Mouse (Mus musculus) CD8-positive naive resting alpha-beta T cell, adult 2 months (primary cell): Measurements from ENCODE around the gene Serp2.
A peak's percentile ranks its signal among the peaks of the same experiment; 100 is the strongest.

Source experiments
- DNase-seq, 2 experiments: peaks; one replicate each; pipeline ENCODE4 v3.0.0; 2022; ENCODE audit warnings: low read depth in 2 of 2, low spot score in 2 of 2

Gene Serp2

DNA sequence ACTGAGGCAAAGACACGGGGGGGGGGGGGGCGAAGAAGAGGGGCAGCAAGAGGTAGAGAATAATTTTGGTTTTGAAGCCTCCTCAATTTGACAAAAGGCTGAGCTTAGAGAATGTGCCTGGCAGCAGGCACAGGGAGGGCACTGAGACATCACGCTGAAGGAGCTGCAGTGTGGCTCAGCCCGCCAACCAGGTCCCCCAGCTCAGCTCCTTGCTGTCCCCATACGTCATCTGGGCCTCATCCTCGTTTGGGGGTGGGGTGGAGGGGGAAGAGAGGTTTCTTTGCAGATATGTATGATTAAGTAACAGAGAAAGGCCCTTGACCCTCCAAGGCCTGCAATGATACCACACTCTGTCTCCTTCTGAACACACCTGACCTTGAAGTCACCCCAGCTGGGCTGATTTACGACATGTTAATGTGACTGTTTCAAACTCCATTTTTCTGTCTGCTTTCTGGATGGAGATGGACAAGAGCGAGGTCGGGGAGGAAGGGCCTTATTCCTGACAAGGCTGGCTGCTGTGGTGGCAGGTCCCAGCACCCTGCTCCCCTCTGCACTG, 28.9 kb downstream of the Serp2 start:
- no peak for DNase-seq

DNA sequence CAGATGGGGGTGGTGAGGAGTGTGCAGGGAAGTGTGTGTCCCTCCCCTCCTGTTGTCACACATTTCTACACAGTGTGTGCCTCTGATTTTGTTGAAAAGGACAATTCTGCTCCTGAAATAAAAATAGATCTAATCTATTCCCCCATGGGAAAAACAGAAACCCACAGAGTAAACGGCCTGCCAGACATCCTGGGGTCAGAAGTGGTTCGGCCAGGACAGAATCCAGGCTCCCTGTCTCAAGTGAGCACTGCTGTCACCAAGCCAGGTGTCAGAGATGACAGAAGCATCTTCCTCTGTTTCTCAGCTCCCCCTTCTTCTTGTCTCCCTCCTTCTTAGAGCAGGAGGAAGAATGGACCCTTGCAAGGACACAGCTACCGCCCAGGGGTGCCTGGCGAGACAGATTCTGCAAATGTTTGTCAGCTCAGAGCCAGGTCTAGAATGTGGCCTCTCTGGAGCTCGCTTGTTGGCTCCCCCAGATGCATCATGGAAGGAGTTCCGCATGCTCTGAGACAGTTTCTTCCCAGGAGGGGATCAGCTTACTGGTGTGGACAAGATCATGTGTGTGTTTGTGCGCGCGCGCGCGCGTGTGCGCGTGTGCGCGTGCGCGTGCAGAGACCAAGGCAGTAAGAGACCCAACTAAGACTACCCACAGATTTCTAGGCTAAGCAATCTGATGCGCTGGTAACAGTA, 29.5 kb downstream of the Serp2 start:
- DNase-seq: no peak

DNA sequence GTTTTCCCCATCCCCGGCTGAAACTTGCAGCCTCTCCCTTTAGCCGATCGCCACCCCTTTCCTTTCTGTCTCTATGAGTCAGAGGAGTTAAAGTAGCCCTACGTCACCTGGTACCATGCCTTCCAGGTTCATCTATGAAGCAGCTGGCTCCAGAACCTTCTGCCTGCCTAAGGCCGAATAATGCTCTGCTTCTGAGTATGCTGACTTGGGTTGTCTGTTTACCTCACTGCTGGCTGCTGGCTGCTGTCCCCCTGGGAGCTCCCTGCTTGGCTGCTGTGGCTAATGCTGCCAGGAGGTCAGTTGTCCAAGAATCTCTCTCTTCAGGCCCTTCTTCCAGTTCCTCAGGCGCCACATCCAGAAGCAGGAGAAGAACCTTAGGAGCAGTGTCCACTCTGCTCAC, 30.2 kb downstream of the Serp2 start:
- no peak for DNase-seq

DNA sequence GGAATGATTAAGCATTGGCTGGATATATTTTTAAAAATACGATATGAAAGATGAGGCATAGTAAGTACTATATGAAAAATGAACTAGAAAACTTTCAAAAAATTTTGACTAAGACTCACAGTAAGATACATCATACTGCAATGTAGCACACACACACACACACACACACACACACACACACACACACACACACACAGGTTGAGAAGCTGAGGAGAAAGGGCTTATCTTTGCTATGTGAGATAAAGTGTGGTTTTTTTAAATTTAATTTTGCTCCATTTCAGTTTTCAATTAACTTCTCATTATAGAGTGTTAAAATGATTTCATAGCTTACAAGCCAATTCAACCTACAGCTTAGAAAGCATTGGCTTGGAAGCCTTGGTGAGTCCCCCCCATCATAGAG, 33.3 kb downstream of the Serp2 start:
- DNase-seq: no peak

DNA sequence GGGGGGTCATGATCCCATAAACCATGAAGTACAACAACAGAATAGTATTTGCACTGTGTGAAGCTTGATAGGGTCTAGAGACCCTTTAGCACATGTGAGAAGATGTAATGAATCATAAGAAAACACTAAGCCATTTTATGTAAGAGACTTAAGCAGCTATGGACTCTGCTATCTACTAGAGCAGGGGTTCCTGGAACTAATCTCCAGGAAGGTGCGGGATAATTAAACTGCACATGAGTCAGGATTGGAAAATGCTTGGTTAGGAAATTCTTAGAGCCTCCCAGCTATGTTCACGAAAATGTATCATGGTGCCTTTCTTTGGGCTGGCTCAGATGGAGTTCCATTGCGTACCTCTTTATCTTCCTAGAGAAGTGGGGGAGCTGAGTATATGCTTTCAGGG, 35.4 kb downstream of the Serp2 start:
- no peak for DNase-seq

DNA sequence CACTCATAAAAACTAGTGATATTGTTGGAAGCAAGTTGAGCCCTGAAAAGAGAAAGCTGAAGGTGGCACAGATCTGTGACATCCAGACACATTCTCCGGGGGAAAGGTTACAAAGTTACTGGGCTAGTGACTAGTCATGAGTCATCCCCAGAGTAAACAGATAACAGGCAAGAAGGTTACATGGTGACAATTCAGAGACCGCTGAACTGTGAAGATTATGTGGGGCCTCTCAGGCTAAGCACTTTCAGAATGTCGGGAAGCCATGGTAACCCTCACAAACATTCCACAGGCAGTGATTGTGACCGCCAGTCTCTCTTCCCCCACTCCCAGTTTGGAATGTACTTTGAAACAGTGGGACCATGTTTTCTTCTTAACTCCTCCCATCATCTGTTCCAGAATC, 36.1 kb downstream of the Serp2 start:
- DNase-seq: no peak

DNA sequence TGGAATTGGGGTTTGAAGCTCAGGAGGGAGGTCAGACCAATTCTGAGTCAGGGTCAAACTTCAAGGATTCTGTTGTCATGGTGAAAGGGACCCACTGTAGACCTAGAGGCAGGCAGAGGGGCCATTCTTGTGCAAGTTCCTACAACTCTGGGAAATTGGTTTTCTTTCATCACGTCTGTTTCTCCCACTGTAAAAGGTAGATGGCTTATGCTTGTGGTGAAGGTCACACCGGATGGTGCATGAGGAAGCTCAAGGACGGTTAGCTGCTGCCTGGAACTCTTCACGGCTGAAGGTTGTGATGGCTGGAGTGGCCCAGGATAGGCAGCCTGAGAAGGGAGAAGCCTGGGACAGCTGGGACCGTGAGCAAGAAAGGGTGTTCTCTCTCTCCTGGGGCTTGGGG, 38.5 kb downstream of the Serp2 start:
- DNase-seq: no peak

DNA sequence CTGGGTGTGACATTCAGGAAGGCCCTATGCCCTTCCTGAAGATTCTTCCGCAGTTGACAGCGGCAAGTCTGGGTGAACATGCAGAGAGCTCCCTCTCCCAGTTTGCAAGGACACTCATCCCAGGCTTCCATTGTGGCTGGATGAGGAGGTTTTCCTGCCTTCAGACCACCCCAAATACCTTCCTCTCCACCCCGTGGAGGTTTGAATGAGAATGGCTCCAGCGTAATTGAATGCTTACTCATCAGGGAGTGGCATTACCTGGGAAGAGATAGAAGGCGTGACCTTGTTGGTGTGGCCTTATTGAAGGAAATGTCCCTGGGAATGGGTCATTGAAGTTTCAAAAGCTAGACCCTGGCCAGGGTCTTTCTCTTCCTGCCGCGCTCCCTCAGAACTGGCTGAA, 41.1 kb downstream of the Serp2 start:
- DNase-seq: no peak

DNA sequence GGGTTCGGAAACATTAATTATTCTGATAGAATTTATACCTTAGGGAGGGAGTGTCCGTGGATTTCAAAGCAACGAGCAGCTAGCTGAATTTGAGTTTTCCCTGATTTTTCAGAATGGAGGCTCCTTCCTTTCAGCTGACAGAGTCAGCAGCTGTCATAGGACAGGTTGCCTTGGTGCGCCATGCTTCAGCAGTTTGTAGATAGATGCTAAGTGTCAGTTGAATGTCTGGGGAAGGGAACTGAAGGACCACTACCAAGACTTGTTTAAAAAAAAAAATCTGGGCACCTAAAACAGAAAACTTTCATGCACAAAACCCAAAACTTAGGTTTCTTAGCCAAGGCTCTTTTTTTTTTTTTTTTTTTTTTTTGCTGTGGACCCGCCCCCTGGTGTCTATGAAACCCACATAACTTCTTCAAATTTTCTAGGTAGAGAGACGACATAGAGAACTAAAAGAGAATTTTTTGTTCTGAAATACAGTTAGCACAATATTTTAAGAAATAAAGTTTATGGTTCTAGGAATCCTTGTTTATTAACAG, 42.6 kb downstream of the Serp2 start:
- no peak for DNase-seq

DNA sequence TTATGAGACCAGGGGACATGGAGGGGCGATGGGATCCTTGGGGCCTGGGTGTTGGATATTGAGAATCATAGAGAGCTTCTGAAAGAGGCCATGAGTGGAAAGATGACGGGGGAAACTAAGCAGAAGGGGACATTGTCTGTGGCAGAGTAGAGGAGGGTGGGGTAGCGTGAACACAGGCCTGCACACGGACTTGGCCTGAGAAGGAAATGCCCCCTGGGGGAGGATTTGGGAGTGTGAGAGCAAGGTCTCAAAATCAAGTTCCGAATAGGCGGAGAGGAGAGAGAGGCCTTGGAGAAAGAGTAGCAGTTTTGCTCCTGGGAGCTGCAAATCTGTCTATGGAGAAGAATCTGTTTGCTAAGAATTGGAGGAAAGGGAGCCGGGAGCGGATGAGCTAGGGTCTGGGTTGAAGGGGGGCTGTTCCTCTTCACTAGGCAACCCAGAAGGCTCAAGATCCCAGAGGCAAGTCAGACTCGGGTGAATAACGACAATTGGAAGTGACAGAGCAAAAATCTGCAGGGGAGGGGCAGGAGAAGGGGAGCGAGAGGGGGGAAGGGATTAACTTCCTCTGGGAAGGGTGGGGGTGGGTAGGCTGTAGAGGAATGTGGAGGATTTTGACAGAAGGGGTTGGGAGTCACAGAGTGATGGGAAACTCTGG, 43.2 kb downstream of the Serp2 start:
- DNase-seq: no peak

DNA sequence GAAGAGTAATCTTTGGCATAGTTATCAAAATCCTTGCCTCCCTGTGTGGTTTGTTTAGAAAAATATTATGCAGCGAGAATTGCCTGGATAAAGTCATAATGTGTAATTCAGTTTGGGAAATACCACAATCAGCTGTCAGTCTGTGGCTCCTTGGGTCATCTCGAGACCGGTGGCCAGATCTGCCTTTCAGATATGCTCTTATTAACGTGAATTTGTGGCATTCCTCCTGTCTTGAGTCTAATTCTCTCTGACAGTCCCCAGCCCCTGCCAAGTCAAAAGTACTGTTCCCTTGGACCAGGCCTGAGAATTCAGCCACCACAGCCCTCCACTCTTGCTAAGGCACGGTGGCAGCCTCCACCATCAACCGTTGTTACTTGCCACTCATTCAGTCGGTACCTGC, 44.7 kb downstream of the Serp2 start:
- DNase-seq: no peak

DNA sequence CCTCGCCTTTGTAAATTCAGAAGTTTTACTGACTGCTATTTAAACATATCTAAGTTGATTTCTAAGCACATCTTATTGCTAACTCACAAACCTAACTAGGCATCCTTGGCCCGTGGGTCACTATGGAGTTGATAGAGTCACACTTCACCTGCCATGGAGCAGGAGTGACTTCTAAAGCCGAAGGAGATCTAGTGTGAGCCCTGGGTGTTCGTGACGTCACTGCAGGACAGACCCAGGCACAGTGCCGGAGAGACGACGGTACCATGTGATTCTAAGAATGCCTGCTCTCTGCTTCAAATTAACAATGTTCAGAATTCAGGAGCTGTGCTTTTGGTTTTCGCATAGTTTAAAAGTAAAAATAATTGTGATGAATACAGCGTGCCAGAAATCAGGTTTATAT, 48.0 kb downstream of the Serp2 start:
- DNase-seq: no peak

DNA sequence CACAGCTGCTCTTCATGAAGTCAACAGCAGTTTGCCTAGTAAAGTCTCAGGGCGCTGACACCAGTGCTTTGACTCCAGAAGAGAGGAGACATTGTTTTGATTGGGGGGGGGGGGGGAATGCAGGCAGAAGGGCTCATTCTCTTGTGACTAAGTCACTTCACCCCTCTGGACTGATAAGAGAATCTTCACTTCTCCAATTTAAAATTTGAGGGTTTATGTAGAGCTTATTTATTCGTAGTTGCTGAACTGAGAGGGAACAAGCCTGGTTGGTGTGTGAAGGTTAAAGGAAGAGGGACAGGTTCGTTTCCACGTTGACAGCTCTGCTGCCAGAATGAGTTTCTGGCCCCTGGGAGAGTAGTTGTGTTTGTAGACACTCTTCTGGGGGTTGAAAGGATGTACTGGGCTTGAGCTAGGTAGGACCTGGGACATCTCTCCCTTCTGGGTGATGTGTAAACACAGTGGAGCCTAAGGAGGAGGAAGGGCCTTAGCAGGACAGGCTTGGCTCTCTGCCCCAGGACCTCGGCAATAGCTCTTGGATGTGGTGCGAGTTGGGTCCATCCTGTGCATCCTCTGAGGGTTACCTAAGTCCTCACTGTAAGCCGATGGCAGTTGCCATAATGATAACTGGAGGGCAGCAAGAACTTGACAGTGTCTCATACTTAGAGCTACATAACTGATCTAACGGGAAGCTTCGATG, 48.7 kb downstream of the Serp2 start:
- DNase-seq: no peak

DNA sequence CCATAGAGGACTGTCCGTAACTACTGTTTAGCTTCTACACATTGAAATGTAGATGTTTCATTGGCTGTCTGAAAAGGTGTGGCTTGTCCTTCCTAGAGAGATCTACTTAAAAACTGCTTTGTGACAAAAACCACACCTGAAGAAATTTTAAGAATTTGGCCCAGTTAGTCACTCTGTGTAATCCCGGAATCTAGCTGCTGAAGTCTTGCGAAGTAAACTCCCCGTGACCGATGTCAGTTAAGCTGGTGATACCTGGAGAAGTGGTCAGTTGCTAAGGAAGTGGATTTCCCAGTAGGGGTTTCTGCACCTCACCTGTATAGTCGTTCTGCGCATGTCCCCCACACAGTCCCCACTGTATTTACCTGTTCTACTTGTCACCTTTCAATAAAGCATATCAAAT, 49.3 kb downstream of the Serp2 start:
- DNase-seq: no peak

DNA sequence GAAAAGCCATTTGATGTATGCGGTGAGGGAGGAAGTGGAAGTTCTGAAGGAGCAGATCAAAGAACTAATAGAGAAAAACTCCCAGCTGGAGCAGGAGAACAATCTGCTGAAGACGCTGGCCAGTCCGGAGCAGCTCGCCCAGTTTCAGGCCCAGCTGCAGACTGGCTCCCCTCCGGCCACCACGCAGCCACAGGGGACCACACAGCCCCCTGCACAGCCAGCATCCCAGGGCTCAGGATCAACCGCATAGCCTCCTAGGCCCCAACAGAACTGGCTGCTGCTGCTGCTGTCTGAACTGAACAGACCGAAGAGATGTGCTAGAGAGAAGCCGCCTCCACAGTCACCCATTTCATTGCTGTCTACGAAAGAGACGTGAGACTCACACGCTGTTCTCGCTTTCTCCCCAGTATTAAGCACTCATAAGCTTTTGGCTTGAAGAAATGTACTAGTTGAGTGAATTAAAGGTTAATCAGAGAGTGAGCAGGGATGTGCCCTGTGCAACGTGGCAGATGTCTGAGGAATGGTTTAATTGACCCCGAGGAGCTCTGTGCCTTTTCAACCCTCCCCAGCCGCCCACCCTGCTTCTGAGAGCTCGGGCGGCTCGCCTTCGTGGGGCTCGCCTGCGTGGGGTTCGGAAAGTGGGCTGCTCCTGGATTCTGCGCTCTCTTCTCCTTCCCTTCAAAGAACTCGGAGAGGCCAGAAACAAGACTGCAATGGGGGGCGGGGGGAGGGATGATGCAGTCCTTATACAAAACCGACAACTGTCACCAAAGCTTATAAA, 50.1 kb downstream of the Serp2 start:
- DNase-seq: no peak

DNA sequence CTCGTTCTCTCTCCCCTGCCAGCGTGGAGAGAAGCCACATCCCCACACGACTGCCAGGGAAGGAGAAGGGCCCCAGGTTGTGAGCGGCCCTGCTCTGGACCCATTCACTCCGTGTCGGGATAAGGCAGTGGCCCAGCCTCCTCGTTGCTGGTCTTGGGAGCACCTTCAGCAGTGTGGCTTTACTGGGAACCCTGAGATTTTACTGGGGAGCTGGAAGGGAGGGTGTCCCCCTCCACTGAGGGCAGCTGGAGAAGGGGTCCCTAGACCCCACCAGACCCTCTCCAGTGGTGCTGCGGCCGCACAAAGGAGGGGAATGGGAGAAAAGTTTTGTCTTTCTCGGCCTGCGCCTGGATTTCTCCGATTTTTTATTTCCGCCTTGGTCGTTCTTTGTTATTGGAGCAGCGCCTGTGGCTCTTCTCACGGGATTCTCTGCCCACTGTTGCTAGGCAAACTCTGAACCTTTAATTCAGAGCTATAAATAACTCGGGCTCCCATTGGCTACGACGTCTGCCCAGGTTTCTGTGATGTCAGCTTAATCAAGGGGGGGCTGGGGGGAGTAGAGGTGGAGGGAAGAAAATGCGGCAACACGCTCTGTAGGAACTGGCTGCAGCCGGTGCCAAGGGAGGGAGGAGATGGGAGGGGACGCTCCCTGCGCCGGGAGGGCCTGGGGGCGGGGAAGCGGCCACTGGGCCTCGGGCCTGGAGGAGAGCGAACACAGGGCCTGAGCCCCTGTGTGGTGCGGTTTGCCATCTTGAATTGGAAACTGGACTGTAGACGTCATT, 51.1 kb downstream of the Serp2 start:
- peak in 1 of 2 experiments; percentile 5 for DNase-seq

DNA sequence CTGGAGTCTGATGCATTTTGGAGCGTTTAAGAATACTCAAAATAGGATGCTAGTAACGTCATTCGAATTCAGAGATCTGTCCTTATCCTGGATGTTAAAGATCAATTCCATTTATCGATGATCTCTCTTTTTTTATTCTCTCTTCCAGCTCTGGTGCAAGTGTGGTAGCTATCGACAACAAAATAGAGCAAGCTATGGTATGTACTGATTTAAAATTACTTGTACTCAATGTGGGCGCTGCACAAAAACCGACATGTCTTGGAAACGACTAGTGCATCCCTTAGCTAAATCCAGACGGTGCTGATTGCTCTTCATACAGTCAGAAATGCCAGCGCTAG, 51.6 kb downstream of the Serp2 start:
- DNase-seq: no peak

DNA sequence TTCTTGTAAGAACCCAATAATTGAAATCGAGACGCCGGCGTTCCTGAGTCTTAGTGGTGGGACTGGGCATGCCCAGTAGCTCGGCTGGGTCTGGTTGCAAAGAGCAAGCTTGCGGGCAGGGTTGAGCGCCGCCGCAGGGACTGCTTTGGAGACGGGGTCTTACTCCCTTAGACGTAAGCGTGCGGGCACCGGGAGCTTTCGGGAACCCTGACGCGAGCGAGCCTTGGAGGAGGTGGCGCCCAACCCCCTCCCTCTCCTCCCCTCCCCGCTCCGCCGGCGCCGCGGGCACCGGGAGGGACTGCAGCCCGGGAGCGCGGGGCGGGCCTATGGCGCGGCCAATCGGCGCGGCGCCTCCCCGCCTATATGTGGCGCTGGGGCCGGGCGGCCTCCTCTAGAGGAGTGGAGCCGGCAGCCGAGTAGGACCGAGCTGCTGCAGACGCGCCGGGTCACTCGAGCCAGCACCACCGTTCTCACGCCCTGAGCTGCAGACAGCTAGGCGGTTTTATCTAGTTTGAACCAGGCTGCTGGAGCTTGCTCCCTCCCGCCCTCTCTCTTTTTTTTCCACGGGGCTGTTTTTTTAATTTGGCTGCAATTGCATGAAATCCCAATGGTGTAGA, 52.5 kb downstream of the Serp2 start:
- DNase-seq: peak; percentile 66 to 67

DNA sequence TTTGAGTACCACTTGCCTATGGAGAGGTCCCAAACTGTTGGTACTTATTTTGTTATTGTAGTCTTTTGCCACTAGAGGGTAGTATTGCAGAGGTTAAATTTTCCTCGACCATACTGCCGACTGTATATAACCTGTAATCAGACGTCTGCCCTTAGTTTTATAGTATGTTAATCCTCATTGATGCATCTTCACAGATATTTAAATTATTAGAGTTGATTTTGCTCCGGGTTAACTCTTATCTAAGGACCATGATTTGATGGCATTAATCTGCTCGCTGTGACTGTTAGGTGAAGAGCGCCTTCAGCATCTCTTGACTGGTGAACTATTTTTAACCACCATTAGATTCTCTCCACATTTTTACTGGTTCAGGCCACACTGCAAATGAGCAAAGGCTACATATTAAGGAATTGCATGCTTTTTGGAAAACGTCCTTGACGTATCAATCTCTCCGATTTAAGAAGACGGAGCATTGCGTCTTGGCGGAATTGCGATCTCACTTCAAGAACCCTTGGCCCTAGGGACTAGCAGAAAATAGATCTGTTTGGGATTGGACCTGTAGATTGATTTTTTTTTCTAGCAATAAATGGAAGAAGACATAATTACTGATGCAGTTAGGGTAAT, 53.3 kb downstream of the Serp2 start:
- DNase-seq: peak in 1 of 2 experiments; percentile 33

DNA sequence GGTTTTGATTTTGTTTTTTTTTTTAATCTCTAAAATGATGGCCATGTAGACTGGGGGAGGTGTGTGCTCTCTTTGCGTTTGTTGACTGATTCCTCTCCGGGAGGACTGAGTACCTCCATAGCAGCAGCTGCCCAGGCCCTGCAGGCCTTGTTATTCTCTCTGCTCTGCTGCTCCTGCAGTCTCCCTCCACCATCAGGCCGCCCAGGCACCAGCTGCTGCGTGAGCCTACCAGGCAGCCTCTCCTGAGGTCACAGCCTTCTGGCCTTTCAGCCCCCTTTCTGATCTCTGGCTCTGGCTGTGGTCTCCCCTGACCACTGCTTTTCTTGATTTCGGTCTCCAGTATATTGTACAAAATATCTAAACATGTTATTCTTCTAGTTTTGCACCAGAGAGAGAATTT, 56.7 kb downstream of the Serp2 start:
- DNase-seq: no peak
